Mouse (Mus musculus) hindbrain, embryonic 11.5 days (tissue): ENCODE measurements at regions not wholly inside any gene's neighbourhood (a gene's known extent, or its start where the extent isn't known, plus 50 kb on each side); places are given as distances from the start of the nearest gene placed in this dataset.

Experiments
- ATAC-seq: fragments of 200-750 bp; cut with Nextera tagmentation; 2 replicates; pipeline ENCODE4 v1.8.0; 2017; ENCODE audit warnings: mild to moderate bottlenecking, moderate TSS enrichment, moderate library complexity; ENCODE audit not compliant: low FRiP score
- DNase-seq: peaks from one replicate; pipeline ENCODE4 v3.0.0-alpha.2; 2015; ENCODE audit warnings: low spot score
- H3K27ac ChIP-seq: fragments of 300-500 bp; sonication (generic); 2 replicates; pipeline ENCODE4 v1.5.1; 2014; ENCODE audit warnings: mild to moderate bottlenecking, low read depth, low read length
- H3K27me3 ChIP-seq: fragments of 300-500 bp; sonication (generic); 2 replicates; pipeline ENCODE4 v1.6.1; 2014; ENCODE audit warnings: mild to moderate bottlenecking, low read length, moderate library complexity, mixed read lengths; ENCODE audit not compliant: control insufficient read depth, insufficient read depth
- H3K36me3 ChIP-seq: fragments of 300-500 bp; sonication (generic); 2 replicates; pipeline ENCODE4 v1.6.1; 2014; ENCODE audit warnings: mild to moderate bottlenecking, low read length, moderate library complexity, mixed read lengths; ENCODE audit not compliant: control insufficient read depth, insufficient read depth
- H3K4me1 ChIP-seq: fragments of 300-500 bp; sonication (generic); replicated peaks from 2 replicates; pipeline ENCODE4 v1.6.1; 2014; ENCODE audit warnings: low read length, mixed read lengths; ENCODE audit not compliant: control insufficient read depth, insufficient read depth
- H3K4me2 ChIP-seq: fragments of 300-500 bp; sonication (generic); replicated peaks from 2 replicates; pipeline ENCODE4 v1.6.1; 2014; ENCODE audit warnings: mild to moderate bottlenecking, low read depth, low read length
- H3K4me3 ChIP-seq: fragments of 300-500 bp; sonication (generic); 2 replicates; pipeline ENCODE4 v1.5.1; 2014; ENCODE audit warnings: low read depth, low read length
- H3K9ac ChIP-seq: fragments of 300-500 bp; sonication (generic); 2 replicates; pipeline ENCODE4 v1.6.1; 2014; ENCODE audit warnings: low read depth, low read length
- H3K9me3 ChIP-seq: fragments of 300-500 bp; sonication (generic); 2 replicates; pipeline ENCODE4 v1.6.1; 2016; ENCODE audit warnings: low read length; ENCODE audit not compliant: control insufficient read depth
- WGBS: fragments of 180-500 bp; shearing (Covaris S2); extraction: QIAGEN DNeasy Blood & Tissue Kit; methylation state at CpG from one replicate; pipeline ENCODE4 v1.1.7; 2014; 5-methylcytosine and 5-hydroxymethylcytosine counted together

- no peak overlapping the region for H3K4me3 ChIP-seq
- H3K9ac ChIP-seq = no peak overlapping the region
- H3K27ac ChIP-seq = no peak overlapping the region
- no peaks in the 10 kb centered on the region for H3K9me3 ChIP-seq
- DNase-seq = no peak
- H3K4me2 ChIP-seq = no peak overlapping the region
- WGBS = 45% methylated on average over 6 of the region's 6 CpGs
- H3K27me3 ChIP-seq = no peaks in the 10 kb centered on the region
- no peaks in the 10 kb centered on the region for H3K4me1 ChIP-seq
- H3K36me3 ChIP-seq = no peaks in the 10 kb centered on the region
- ATAC-seq = no peak
Measured at GRCm38 (mm10) chr16:50939316-50939715, 348.4 kb upstream of the Ccdc54 start.

GRCm38 (mm10) chr16:50907732-50908131 is 316.8 kb upstream of the Ccdc54 start:
- no peak for DNase-seq
- 47% methylated on average over 2 of the region's 2 CpGs for WGBS
- Histone ChIP-seq H3K9ac (no peak overlapping the region), H3K27me3 (no peaks in the 10 kb centered on the region), H3K4me3 (no peak overlapping the region), H3K36me3 (no peaks in the 10 kb centered on the region), H3K4me1 (no peaks in the 10 kb centered on the region), H3K4me2 (no peak overlapping the region), H3K9me3 (no peaks in the 10 kb centered on the region), H3K27ac (no peak overlapping the region)
- no peak for ATAC-seq

GRCm38 (mm10) chr16:50899151-50899550 is 308.2 kb upstream of the Ccdc54 start:
- no peaks in the 10 kb centered on the region for H3K27me3 ChIP-seq
- H3K9me3 ChIP-seq = no peaks in the 10 kb centered on the region
- ATAC-seq (no peak), DNase-seq (no peak)
- H3K9ac ChIP-seq = no peak overlapping the region
- H3K4me2 ChIP-seq = no peak overlapping the region
- H3K4me1 ChIP-seq = no peaks in the 10 kb centered on the region
- H3K36me3 ChIP-seq = no peaks in the 10 kb centered on the region
- no peak overlapping the region for H3K27ac ChIP-seq
- 83% methylated on average over 2 of the region's 2 CpGs for WGBS
- no peak overlapping the region for H3K4me3 ChIP-seq

- no peak overlapping the region for H3K4me2 ChIP-seq
- H3K36me3 ChIP-seq = no peaks in the 10 kb centered on the region
- no peaks in the 10 kb centered on the region for H3K9me3 ChIP-seq
- no peak overlapping the region for H3K27ac ChIP-seq
- no peak overlapping the region for H3K9ac ChIP-seq
- H3K4me3 ChIP-seq = no peak overlapping the region
- H3K27me3 ChIP-seq = no peaks in the 10 kb centered on the region
- no peaks in the 10 kb centered on the region for H3K4me1 ChIP-seq
- WGBS = 85% methylated on average over 3 of the region's 3 CpGs
- no peak for DNase-seq
- ATAC-seq = no peak
Measured at GRCm38 (mm10) chr16:50877926-50878325, 287.0 kb upstream of the Ccdc54 start.

GRCm38 (mm10) chr16:50871318-50871717 is 280.4 kb upstream of the Ccdc54 start:
- H3K9me3 ChIP-seq = no peaks in the 10 kb centered on the region
- H3K4me2 ChIP-seq = no peak overlapping the region
- H3K4me1 ChIP-seq = no peaks in the 10 kb centered on the region
- H3K4me3 ChIP-seq = no peak overlapping the region
- no peaks in the 10 kb centered on the region for H3K27me3 ChIP-seq
- H3K27ac ChIP-seq = no peak overlapping the region
- DNase-seq = no peak
- WGBS = 93% methylated on average over 4 of the region's 4 CpGs
- no peak for ATAC-seq
- H3K36me3 ChIP-seq = no peaks in the 10 kb centered on the region
- H3K9ac ChIP-seq = no peak overlapping the region

- H3K4me2 ChIP-seq = no peak overlapping the region
- no peak for DNase-seq
- WGBS = 82% methylated on average over 5 of the region's 5 CpGs
Measured at GRCm38 (mm10) chr16:50863565-50863964, 272.6 kb upstream of the Ccdc54 start.

GRCm38 (mm10) chr16:50859513-50859912 is 268.6 kb upstream of the Ccdc54 start:
- H3K9ac ChIP-seq = no peak overlapping the region
- H3K9me3 ChIP-seq = no peaks in the 10 kb centered on the region
- H3K4me1 ChIP-seq = no peaks in the 10 kb centered on the region
- DNase-seq (no peak), ATAC-seq (no peak)
- no peak overlapping the region for H3K27ac ChIP-seq
- H3K36me3 ChIP-seq = no peaks in the 10 kb centered on the region
- no peaks in the 10 kb centered on the region for H3K27me3 ChIP-seq
- H3K4me3 ChIP-seq = no peak overlapping the region
- no peak overlapping the region for H3K4me2 ChIP-seq
- WGBS = 98% methylated on average over 1 of the region's 1 CpGs

More at GRCm38 (mm10) chr16:50863565-50863964, 272.6 kb upstream of the Ccdc54 start:
- Histone ChIP-seq H3K27me3 (no peaks in the 10 kb centered on the region), H3K27ac (no peak overlapping the region), H3K9me3 (no peaks in the 10 kb centered on the region), H3K9ac (no peak overlapping the region), H3K4me1 (no peaks in the 10 kb centered on the region), H3K4me3 (no peak overlapping the region), H3K36me3 (no peaks in the 10 kb centered on the region)
- no peak for ATAC-seq

GRCm38 (mm10) chr16:50852081-50852480 is 261.1 kb upstream of the Ccdc54 start:
- H3K4me3 ChIP-seq = no peak overlapping the region
- DNase-seq (no peak), ATAC-seq (no peak)
- H3K9ac ChIP-seq = no peak overlapping the region
- no peaks in the 10 kb centered on the region for H3K4me1 ChIP-seq
- no peak overlapping the region for H3K4me2 ChIP-seq
- H3K36me3 ChIP-seq = no peaks in the 10 kb centered on the region
- no peaks in the 10 kb centered on the region for H3K27me3 ChIP-seq
- WGBS = 90% methylated on average over 5 of the region's 5 CpGs
- no peak overlapping the region for H3K27ac ChIP-seq
- H3K9me3 ChIP-seq = no peaks in the 10 kb centered on the region

GRCm38 (mm10) chr16:50847693-50848092 is 256.7 kb upstream of the Ccdc54 start:
- no peak overlapping the region for H3K4me3 ChIP-seq
- ATAC-seq = no peak

More at GRCm38 (mm10) chr16:50847693-50848092, 256.7 kb upstream of the Ccdc54 start:
- H3K9me3 ChIP-seq = no peaks in the 10 kb centered on the region
- H3K27me3 ChIP-seq = no peaks in the 10 kb centered on the region
- WGBS = 68% methylated on average over 2 of the region's 2 CpGs
- H3K9ac ChIP-seq = no peak overlapping the region
- no peak overlapping the region for H3K27ac ChIP-seq
- H3K4me2 ChIP-seq = no peak overlapping the region
- DNase-seq = no peak
- no peaks in the 10 kb centered on the region for H3K36me3 ChIP-seq
- H3K4me1 ChIP-seq = no peaks in the 10 kb centered on the region
